ENCODE assay signal across 10 mouse cellular contexts in the genomic region with DNA sequence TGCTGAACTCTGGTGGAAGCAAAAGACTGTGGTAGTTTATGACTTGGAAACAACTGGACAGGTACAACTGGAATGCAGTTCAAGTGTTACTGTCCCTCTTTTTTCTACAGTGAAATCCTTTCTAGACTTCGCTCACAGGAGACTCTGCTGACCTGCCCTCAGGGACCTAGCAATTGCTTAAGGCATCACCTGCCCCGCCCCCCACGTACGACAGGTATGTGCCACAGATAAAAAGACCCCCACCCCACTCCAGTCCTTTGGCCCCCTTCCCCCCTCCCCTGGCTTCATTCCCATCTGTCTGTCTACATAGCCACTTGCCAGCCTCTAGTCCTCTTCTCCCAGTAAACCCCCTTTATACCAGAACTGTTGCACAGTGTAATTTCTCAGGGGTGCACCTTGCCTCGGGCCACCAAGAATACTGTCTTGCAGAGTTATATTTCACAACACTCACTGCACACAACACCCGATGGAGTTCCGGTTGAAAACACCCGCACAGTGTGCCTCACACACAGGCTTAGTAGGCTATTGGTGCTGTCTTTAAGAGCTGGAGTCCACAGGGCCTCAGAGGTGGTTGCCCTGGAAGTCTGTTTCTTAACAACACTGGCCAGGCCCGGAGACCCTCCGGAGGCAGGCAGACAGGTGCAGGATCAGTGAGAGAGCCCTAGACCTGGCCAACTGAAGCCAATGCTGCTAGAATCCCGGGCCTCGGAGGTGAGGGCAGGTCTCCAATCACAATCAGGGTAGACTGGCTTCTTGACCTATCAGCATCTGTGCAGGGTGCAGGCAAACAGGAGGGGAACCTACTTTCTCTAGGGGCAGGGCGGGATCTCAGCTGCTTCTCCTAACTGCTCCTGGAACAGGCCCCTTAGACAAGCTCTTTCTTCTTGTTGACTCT. TPM values are rescaled to one million over a fixed set of nuclear protein-coding genes. Genes with fewer than 3 reads are reported as not detected.
DNase-seq lines count a peak whose midpoint lies in the region; ATAC-seq and TF ChIP-seq lines count a peak whose summit lies in the region.
"Had no signal": no experiment of that assay in that cellular context is flagged by ENCODE, and none has a peak within 500 bp of the region (broad histone marks: within the 10 kb centered on the region; RNA-seq: fewer than 3 reads in every experiment).

No protein-coding gene starts in this region.

- 0 out of 2 replicates have a peak, but pooled peaks cover 2% of the 10 kb centered on the region for H3K36me3 ChIP-seq in intestine, embryonic 16.5 days (ENCODE audit: control insufficient read depth, insufficient read depth, low read length)
- peaks cover 8% of the 10 kb centered on the region for H3K36me3 ChIP-seq in intestine, embryonic 15.5 days
- H3K36me3 ChIP-seq in ES-E14 (ENCODE audit: control insufficient read depth, insufficient read depth, low read length, poor library complexity, severe bottlenecking), result peaks cover 20% of the 10 kb centered on the region
- H3K36me3 ChIP-seq in liver, embryonic 11.5 days (ENCODE audit: control insufficient read depth, insufficient read depth, low read length), result peaks cover 10% of the 10 kb centered on the region; the same call in 1 of the 2 replicates
- peaks cover 22% of the 10 kb centered on the region for H3K36me3 ChIP-seq in embryonic facial prominence, embryonic 10.5 days (replicated peaks)

- 0 out of 2 replicates have a peak overlapping the region, but pooled peaks have one; percentile 26 for H3K9ac ChIP-seq in intestine, embryonic 16.5 days (ENCODE audit: low read depth, low read length)
- no peak overlapping the region for H3K9ac ChIP-seq in intestine, embryonic 15.5 days
- no peak overlapping the region; the same call in 1 of the 2 replicates for H3K9ac ChIP-seq in ES-E14 (ENCODE audit: insufficient read depth, low read depth, low read length, poor library complexity, severe bottlenecking)
- no peak overlapping the region for H3K9ac ChIP-seq in liver, embryonic 11.5 days (ENCODE audit: low read depth, low read length)

- in situ Hi-C loops in ES-E14 (cut with MboI; ENCODE audit: low sequenced_read_pairs in 2 of 2, unreplicated experiment in 2 of 2), result loop anchor here in 1 of 2 experiments (25.0 kb wide), 1 partner anchor 712 kb away; no protein-coding TSS in a partner anchor

- H3K4me1 ChIP-seq in intestine, embryonic 16.5 days (ENCODE audit: control insufficient read depth, insufficient read depth, low read length), result peaks cover 26% of the 10 kb centered on the region
- peaks cover 27% of the 10 kb centered on the region for H3K4me1 ChIP-seq in intestine, embryonic 15.5 days (replicated peaks)
- H3K4me1 ChIP-seq in ES-E14 (ENCODE audit: control insufficient read depth in 2 of 2, insufficient read depth in 2 of 2, low read length in 2 of 2, poor library complexity in 1 of 2), result peaks cover 0 to 8% of the 10 kb centered on the region in 2 experiments; a peak in 1 of 4 replicates
- H3K4me1 ChIP-seq in liver, embryonic 11.5 days (replicated peaks; ENCODE audit: control insufficient read depth, insufficient read depth, low read length), result peaks cover 56% of the 10 kb centered on the region
- H3K4me1 ChIP-seq in embryonic facial prominence, embryonic 10.5 days, result peaks cover 56% of the 10 kb centered on the region

- H3K4me3 ChIP-seq in intestine, embryonic 16.5 days (ENCODE audit: low read length), result no peak overlapping the region
- no peak overlapping the region for H3K4me3 ChIP-seq in intestine, embryonic 15.5 days (replicated peaks)
- H3K4me3 ChIP-seq in ES-E14 (ENCODE audit: insufficient read depth in 1 of 2, low read depth in 1 of 2, low read length in 2 of 2, poor library complexity in 1 of 2, severe bottlenecking in 1 of 2), result peak overlapping the region; percentile 44 to 45; a peak in 2 of 4 replicates
- H3K4me3 ChIP-seq in liver, embryonic 11.5 days (ENCODE audit: low read depth, low read length), result no peak overlapping the region
- H3K4me3 ChIP-seq in embryonic facial prominence, embryonic 10.5 days, result no peak overlapping the region
- H3K4me3 ChIP-seq in layer of hippocampus, adult 2 months, result no peak overlapping the region

- peak; percentile 60 for DNase-seq in cerebellum, adult 9-11 months
- no peak for DNase-seq in cerebellum, adult 8-10 months
- peak; percentile 47 for DNase-seq in ES-E14 (ENCODE audit: low read depth, low spot score)
- DNase-seq in liver, embryonic 11.5 days (ENCODE audit: low spot score), result peak; percentile 55
- DNase-seq in embryonic facial prominence, embryonic 10.5 days (ENCODE audit: low spot score), result no peak
- no peak for DNase-seq in layer of hippocampus, adult 2 months (ENCODE audit: low spot score in 2 of 2)

- H3K4me2 ChIP-seq in intestine, embryonic 16.5 days (ENCODE audit: low read depth, low read length), result no peak overlapping the region
- H3K4me2 ChIP-seq in intestine, embryonic 15.5 days (replicated peaks), result no peak overlapping the region
- peak overlapping the region; percentile 43 for H3K4me2 ChIP-seq in liver, embryonic 11.5 days

- H3K27me3 ChIP-seq in intestine, embryonic 16.5 days (replicated peaks; ENCODE audit: control insufficient read depth, insufficient read depth, low read length), result no peaks in the 10 kb centered on the region
- no peaks in the 10 kb centered on the region for H3K27me3 ChIP-seq in intestine, embryonic 15.5 days (replicated peaks)
- no peaks in the 10 kb centered on the region for H3K27me3 ChIP-seq in liver, embryonic 11.5 days (replicated peaks; ENCODE audit: control insufficient read depth, insufficient read depth, low read length)
- no peaks in the 10 kb centered on the region for H3K27me3 ChIP-seq in embryonic facial prominence, embryonic 10.5 days (replicated peaks; ENCODE audit: low read depth, poor library complexity, severe bottlenecking)
- H3K27me3 ChIP-seq: hindbrain, embryonic 13.5 days; megakaryocyte, embryonic 14.5 days had no signal

- ATAC-seq in intestine, embryonic 16.5 days, result no peak
- no peak for ATAC-seq in intestine, embryonic 15.5 days
- peak; percentile 32 for ATAC-seq in liver, embryonic 11.5 days (replicated peaks; ENCODE audit: low FRiP score)

- WGBS in intestine, embryonic 16.5 days, result 81% methylated on average over 13 of the region's 13 CpGs
- WGBS in intestine, embryonic 15.5 days, result 86% methylated on average over 13 of the region's 13 CpGs
- 76% methylated on average over 13 of the region's 13 CpGs for WGBS in liver, embryonic 11.5 days
- 86% methylated on average over 13 of the region's 13 CpGs for WGBS in embryonic facial prominence, embryonic 10.5 days

- TF ChIP-seq CTCF in layer of hippocampus, adult 2 months (conservative IDR thresholded peaks at IDR 0.05), result no peak

- H3K9me3 ChIP-seq in intestine, embryonic 16.5 days (ENCODE audit: control insufficient read depth, low read length), result no peaks in the 10 kb centered on the region
- H3K9me3 ChIP-seq in intestine, embryonic 15.5 days, result no peaks in the 10 kb centered on the region
- no peaks in the 10 kb centered on the region for H3K9me3 ChIP-seq in ES-E14 (ENCODE audit: control insufficient read depth, insufficient read depth, low read depth, low read length)
- H3K9me3 ChIP-seq in liver, embryonic 11.5 days (ENCODE audit: control insufficient read depth, low read length), result no peaks in the 10 kb centered on the region
- H3K9me3 ChIP-seq in embryonic facial prominence, embryonic 10.5 days, result no peaks in the 10 kb centered on the region
- H3K9me3 ChIP-seq: hindbrain, embryonic 13.5 days; megakaryocyte, embryonic 14.5 days had no signal

- H3K27ac ChIP-seq in intestine, embryonic 16.5 days (ENCODE audit: low read length), result no peak overlapping the region
- H3K27ac ChIP-seq in intestine, embryonic 15.5 days, result no peak overlapping the region
- H3K27ac ChIP-seq in ES-E14 (ENCODE audit: insufficient read depth, low read depth, low read length, poor library complexity, severe bottlenecking), result no peak overlapping the region
- H3K27ac ChIP-seq in liver, embryonic 11.5 days (ENCODE audit: low read depth, low read length), result peak overlapping the region; percentile 83
- no peak overlapping the region for H3K27ac ChIP-seq in embryonic facial prominence, embryonic 10.5 days (replicated peaks)
- H3K27ac ChIP-seq in layer of hippocampus, adult 2 months, result no peak overlapping the region

TF ChIP-seq in ES-E14, 5 proteins besides CTCF, POLR2A, EP300 and RAD21:
- TF ChIP-seq ZNF384 (IDR thresholded peaks at IDR 0.05; ENCODE audit: low read depth, low read length) (no peak), MAFK (IDR thresholded peaks at IDR 0.05; ENCODE audit: insufficient read depth, low read depth, low read length) (no peak), ZC3H11A (IDR thresholded peaks at IDR 0.05; ENCODE audit: borderline replicate concordance, low read depth, low read length) (no peak), CHD2 (IDR thresholded peaks at IDR 0.05; ENCODE audit: low read depth, low read length) (no peak), HCFC1 (IDR thresholded peaks at IDR 0.05; ENCODE audit: borderline replicate concordance, insufficient read depth, low read length) (no peak)

RNA-seq across cellular contexts. Expression of a gene that starts 1.0 kb away (rescaled TPM):
- 88.2 and 89.1 TPM in 2 replicates for polyA plus RNA-seq in intestine, embryonic 16.5 days (2015; fragmentation: Nextera tagmentation; extraction: Ambion mirVana)
- polyA plus RNA-seq in intestine, embryonic 15.5 days (2015; fragmentation: Nextera tagmentation; extraction: Ambion mirVana), result 57.3 and 69.9 TPM in 2 replicates
- total RNA-seq in ES-E14 (2012; rRNA removed), result 36.6 and 88.5 TPM in 2 replicates
- 54.4 and 59.0 TPM in 2 replicates for polyA plus RNA-seq in liver, embryonic 11.5 days (2014; fragmentation: Nextera tagmentation; extraction: Ambion mirVana)
- 17.4 and 18.3 TPM in 2 replicates for polyA plus RNA-seq in embryonic facial prominence, embryonic 10.5 days (2016; fragmentation: Nextera tagmentation; extraction: Ambion mirVana)
- total RNA-seq in layer of hippocampus, adult 2 months (2021), result 10 to 100 TPM; 25.4 to 27.5 TPM

RNA-seq across cellular contexts. Expression of a gene that starts 24.7 kb away (rescaled TPM):
- polyA plus RNA-seq in intestine, embryonic 16.5 days (2015; fragmentation: Nextera tagmentation; extraction: Ambion mirVana), result 410 and 422 TPM in 2 replicates
- polyA plus RNA-seq in intestine, embryonic 15.5 days (2015; fragmentation: Nextera tagmentation; extraction: Ambion mirVana), result 368 and 384 TPM in 2 replicates
- 251 and 305 TPM in 2 replicates for total RNA-seq in ES-E14 (2012; rRNA removed)
- polyA plus RNA-seq in liver, embryonic 11.5 days (2014; fragmentation: Nextera tagmentation; extraction: Ambion mirVana), result 312 and 324 TPM in 2 replicates
- 286 TPM in 2 replicates for polyA plus RNA-seq in embryonic facial prominence, embryonic 10.5 days (2016; fragmentation: Nextera tagmentation; extraction: Ambion mirVana)
- 100 to 1,000 TPM; 223 to 230 TPM for total RNA-seq in layer of hippocampus, adult 2 months (2021)

Comparison
In these comparisons a context has a peak if more than half of its experiments do, and no peak if none do; other contexts are left out.
1. DNase-seq: peak in cerebellum, adult 9-11 months (single experiment), ES-E14 (single experiment) and liver, embryonic 11.5 days (single experiment); none in cerebellum, adult 8-10 months (single experiment), embryonic facial prominence, embryonic 10.5 days (single experiment) and layer of hippocampus, adult 2 months (0 of 2).
2. H3K4me3 ChIP-seq: peak in ES-E14 (2 of 2); none in intestine, embryonic 16.5 days (single experiment), intestine, embryonic 15.5 days (single experiment), liver, embryonic 11.5 days (single experiment), embryonic facial prominence, embryonic 10.5 days (single experiment) and layer of hippocampus, adult 2 months (single experiment).